Mouse (Mus musculus): Measurements from ENCODE around the gene Lrit3.
A peak's percentile ranks its signal among the peaks of the same experiment; 100 is the strongest.

The Lrit3 gene

DNA sequence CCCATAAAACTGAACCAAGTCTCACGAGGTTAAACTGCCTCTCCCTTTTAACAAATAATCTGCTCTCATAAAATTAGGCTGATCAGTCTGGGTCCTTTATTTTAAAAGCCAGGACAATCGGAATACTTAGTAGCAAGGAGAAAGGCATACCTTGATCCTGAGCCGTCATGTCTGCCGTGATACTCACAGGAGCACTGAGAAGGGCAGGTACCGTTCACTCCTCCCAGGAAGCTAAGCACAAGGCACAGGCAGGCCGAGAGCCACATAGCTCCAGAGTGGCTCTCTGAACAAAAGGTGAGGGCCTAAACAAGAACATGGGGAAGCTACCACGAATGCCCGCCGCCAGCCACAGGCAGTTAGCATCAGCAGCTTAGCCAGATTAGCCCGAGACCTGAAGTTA lies at the start of gene Lrit3:
Lrit3 (minus strand) TSS at position 266 of the 400 bp plus-strand sequence.
- DNase-seq (ENCODE audit: low spot score in 2 of 2): no peak

DNA sequence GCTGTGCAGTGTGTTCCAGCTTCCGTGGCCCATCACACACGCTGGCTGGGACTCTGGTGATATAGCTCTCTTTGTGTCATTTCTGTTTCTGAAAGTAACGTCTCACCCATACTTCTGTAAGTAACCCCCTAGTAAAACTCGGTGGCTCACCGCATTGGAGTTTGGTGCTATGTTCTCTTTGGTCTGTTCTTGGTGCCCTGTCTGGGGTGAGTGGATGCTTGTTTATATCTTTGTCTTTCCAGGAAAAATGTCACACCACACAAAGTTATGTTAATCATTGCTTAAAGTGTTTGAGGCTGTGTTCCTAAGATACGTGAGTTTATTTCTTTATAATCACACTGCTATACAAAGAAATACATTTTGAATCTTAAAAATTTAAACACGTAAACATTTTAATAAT lies 43.0 kb upstream of the Lrit3 start:
- DNase-seq (ENCODE audit: low spot score in 2 of 2): no peak

DNA sequence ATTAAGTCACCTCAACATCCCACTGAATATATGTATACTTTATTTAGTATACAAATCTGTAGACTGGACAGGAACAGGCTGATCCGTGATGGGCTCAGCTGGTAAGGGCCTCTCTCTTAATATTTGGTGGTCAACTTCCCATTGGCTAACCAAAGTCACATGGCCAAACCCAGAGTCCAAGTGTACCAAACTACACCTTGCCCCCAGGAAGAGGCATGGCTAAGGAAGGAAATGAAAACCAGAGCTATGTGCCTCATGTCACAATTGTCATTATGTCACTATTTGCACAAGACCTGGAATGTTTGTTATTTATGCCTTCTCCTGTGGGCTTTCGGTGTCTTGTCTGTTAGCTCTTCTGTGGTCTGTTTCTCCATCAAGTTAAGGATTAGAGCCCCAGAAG lies 42.0 kb upstream of the Lrit3 start:
- no peak for DNase-seq (ENCODE audit: low spot score in 2 of 2)

DNA sequence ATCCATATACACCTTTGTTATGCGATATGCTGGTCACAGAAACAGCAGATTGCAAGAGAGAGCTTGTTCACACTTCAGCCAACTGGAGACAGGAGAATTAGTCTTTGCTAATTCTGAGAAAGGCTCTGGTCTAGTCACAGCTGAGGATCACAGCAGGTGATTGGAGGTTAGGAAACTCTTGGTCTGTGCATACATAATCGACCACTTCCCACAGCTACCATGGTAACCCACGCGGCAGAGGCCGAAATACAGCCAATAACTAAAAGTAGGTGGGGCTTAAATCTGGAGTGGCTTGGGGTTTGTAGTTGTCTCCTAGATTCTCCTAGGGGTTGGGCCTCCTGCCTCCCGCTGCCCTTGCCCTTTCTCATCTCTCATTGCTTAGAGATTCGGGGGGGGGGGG lies 34.2 kb upstream of the Lrit3 start:
- no peak for DNase-seq (ENCODE audit: low spot score in 2 of 2)

DNA sequence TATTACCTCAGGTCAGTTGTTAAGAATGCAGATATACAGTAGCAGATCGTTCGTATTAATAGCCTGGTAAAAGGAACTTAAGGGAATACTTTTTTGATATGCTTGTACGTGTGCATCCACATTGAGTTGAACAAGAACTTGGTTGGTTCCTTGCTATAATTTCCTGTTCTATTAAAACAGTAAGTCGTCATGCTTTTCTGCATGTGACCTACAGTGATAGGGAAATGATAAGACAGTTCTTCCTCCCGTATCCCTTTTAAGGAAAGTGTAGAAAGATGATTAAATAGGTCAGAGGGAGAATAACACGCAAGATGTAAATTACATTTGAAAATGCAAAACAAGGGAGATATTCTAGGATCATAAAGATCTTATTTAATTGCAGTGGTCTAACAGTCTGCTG lies 33.1 kb upstream of the Lrit3 start:
- no peak for DNase-seq (ENCODE audit: low spot score in 2 of 2)

DNA sequence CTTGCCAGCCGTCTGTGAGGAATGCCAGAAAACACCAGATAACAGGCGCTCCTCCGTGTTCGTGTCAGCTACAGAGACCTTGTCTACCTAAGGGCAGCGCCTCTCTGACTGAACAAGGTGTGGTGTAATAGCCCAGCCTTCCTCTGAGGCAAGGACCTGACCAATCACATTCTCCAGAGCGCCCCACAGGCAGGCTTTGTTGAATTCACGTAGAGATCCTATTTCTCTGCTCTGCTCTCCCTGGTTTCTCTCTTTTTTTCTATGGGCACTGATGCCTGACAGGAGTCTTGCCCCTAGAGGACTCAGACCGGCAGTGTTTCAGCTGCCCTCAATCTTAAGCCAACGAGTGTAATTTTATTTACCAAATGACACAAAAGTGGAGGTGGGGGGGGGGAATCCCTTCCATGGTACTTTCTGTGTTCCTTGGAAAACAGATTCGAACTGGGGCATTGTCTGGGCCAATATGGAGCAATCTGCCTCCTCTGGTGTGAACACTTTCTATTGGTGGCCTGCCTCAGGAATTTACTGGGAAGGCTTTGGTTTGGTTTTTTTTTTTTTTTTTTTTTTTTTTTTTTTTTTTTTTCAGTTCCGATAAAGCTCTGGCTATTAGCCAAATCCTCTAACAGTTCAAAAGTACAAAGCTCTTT lies 32.3 kb upstream of the Lrit3 start:
- DNase-seq (ENCODE audit: low spot score in 2 of 2): no peak

DNA sequence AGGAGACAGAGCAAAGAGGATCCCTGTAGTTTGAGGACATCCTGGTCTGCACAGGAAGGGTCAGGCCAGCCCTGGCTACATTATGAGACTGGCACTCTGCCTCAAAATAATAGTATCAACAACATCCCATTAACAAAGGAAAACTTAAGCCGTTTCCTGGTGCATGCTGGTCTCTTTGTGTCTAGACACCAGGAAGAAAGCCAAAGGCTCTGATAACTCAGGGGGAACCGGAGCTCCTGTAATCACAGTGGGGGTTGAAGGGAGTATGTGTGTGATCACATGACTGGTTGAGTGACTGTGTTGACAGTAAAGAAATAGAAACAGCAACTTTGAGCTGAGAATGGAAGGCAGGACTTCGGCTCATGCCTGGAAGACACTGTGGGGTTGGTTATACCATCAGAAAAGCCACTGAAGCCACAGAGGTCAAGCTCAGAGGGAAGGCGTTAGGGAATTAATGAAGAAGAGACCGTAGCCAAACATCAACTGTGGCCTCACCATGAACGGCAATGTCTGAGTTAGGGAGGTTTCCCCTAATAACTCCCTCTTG lies 31.6 kb upstream of the Lrit3 start, which contains the start of gene Cfi:
Cfi (plus strand) TSS at position 497 of the 547 bp plus-strand sequence.
- DNase-seq (ENCODE audit: low spot score in 2 of 2): no peak

DNA sequence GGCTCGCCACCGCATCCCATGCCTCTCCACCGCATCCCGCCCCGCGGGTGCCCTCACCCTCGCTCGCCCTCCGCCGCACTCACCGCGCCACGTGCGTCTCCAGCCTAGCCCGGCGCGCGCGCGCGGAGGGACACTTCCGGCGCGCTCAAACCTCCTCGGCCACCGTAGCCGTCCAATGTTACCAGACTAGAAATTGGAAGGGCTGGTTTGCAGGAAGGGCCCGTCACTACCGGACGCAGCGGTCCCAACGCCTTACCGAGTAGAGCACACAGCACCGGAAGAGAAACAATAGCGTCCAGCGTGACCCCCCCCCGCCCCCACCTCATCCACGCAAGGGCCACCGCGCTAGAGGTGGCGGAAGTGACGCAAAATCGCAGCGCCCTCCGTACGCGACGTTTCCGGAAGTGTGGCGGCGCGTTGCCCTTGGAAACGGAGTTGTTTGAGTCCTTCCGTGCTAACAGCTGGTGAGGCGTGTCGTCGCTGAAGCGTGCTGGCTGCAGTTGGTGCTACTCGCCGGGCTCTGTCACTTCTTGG lies 27.3 kb upstream of the Lrit3 start, which contains the start of gene Gar1:
Gar1 (minus strand) TSS at position 362 of the 534 bp plus-strand sequence.
- DNase-seq (ENCODE audit: low spot score in 2 of 2): peak; percentile 80 to 91

DNA sequence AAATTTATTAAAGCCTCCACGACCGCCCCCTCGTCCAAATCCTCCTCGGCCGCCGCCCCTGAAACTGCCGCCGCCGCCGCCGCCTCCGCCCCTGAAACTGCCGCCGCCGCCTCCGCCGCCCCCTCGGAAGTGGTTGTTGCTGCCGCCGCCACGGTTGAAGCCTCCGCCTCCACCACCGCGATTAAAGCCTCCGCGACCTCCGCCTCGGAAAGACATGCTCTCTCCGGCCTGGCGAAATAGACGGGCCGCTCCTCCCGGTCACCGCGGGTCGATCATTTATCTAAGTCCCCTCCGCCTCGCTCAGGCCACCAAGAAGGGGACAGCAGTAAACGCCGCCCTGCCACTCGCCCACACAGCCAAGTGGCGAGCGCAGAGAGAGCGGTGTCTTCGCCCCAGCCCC lies 26.8 kb upstream of the Lrit3 start:
- peak; percentile 32 to 39 for DNase-seq (ENCODE audit: low spot score in 2 of 2)

DNA sequence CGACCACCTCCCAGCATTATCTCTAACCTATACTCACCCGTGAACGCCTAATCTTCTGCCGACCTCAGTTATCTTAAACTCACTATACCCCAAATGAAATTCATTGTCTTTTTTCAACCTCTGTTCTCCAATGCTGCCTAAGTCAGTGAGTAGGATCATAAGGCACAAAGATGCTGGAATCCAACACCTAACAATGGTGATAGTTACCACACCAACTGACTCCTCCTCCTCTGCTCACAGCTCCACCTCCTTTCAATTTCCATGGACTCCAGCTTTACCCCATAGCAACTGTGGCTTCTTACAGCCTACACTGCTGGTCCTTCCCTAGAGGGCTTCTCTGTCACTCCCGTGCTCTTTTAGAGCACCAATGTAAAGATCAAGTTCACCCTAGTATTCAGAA lies 23.9 kb upstream of the Lrit3 start:
- DNase-seq (ENCODE audit: low spot score in 2 of 2): no peak

DNA sequence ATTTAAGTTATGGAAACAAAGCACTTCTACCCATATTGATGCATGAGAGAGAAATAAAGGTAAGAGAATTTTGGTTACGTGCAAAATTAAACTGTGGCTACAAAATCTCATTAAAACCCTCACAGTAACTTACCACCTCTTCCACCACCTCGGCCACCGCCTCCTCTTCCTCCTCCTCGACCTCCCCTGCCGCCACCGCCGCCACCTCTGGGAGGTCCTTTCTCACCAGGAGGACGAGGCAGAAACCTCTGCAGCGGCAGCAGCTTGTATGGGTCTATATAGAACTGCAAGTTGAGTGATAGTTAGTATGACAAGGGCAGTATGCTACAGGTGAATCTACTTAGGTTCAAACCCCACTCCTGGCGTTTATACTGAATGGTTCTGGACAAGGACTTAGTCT lies 22.9 kb upstream of the Lrit3 start:
- no peak for DNase-seq (ENCODE audit: low spot score in 2 of 2)

DNA sequence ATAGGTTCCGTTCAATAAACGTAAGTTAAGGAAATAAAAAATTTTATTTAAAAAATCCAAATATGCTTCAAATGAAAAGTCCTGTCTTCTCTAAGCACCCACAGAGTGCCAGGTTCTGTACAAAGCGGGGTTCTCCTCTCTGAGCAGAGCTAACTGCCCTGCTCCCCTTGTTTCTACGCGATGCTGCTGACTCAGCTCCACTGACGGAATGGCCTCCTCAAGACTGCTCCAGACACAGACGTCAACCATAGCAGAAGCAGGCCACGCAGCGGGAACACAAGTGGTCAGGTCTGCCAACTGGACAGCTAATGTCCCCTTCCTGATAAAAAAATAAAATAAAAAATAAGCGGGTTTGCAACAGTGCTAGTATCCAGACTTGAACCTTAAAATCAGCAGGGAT lies 21.1 kb upstream of the Lrit3 start:
- DNase-seq (ENCODE audit: low spot score in 2 of 2): no peak

DNA sequence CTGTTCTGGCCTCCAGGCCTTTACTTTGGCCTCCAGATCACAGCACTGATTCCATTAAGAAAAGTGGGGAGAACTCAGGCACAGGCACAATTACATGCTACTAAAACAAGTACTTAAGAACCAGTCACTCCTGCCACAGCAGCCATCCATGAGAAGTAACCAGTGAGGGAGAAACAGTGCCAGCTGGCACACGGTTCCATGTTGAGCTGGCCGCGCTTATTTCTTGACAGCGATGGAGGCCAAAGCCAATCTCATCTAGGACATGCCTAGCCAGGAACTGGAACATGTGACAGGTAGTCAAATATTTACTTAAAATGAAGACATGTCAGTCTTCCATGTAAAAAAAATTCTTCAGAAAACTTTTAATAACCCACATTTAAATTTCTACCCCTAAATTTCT lies 20.3 kb upstream of the Lrit3 start:
- no peak for DNase-seq (ENCODE audit: low spot score in 2 of 2)

DNA sequence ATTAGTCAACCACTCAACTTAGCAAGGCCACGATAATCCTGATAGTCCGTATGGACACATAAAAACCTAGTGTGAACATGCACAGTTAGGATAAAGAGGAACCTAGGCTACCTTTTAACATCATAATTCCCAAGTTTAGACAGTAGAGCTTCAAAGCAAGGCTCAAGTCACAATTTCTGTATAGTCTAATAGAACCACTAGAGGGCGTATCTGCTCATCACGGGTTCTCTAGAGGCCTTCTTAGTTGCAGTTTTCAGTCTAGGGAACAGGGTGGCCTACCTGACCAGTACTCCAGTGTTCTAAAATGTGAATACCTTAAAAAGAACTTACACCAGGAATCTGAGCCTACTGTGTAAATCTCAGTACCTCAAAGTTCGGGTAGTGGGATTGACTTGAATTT lies 19.5 kb upstream of the Lrit3 start:
- no peak for DNase-seq (ENCODE audit: low spot score in 2 of 2)

DNA sequence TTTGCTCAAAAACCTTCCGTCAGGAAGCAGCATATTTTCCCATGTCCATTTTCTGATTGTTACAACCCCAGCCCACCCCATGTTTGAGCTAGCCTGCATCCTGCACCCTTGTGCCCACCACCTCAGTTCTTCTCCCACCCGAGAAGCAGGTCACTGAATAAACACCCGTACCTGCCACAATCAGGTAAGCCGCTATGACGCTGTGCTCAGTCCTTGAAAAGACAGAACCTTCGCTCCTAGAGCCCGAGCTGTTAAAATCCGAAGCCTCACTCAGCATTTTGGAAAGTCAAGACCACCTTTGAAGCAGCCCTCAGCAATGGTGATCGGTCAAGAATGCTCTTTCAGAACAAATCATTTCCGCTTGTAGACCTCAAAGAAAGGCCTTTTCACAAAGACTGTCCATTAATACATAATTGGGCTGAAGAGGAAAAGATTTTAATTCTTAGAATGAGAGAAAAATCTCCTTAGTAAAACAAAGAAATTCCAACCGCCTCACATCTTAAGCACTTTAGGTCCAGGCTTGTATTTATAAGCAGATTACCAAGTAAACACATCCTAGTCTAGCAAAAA lies 18.5 kb upstream of the Lrit3 start, which contains the start of gene Rrh:
Rrh (minus strand) TSS at position 382 of the 570 bp plus-strand sequence.
- no peak for DNase-seq (ENCODE audit: low spot score in 2 of 2)

DNA sequence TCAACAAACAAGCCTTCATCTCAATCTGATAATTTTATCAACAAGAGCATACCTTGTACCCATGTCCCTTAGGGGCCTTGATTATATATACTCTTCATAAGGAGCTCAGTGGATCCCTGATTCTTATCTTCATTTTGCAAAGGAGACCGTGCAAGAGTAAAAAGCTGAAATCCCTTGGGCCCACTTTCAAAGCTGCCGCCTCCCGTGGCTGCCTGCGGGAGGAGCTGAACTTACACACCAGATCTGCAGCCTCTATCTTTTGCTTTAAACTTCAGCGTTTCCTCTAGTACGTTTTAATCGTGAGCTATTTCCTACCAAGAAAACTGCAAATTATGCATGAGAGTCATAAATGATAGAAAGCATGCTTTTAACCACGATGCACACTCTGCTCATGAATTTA lies 17.9 kb upstream of the Lrit3 start:
- DNase-seq (ENCODE audit: low spot score in 2 of 2): no peak

DNA sequence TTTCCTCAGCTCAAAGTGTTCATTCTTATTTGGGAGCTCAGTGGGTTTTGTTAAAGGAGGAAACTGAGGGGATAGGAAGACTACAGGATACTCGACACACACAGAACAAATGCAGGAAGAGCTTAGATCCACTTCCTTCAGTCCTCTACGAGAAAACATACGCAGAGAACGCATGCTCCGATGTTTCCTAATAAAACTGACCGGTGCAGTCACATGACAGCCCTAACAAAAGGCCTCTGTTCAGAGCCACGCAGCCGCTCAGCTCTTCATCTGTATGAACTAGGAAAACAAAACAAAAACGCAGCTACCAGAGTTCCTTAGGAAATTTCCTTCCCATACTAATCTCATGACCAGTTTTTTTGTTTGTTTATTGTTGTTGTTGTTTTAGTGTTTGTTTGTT lies 17.0 kb upstream of the Lrit3 start:
- DNase-seq (ENCODE audit: low spot score in 2 of 2): no peak

DNA sequence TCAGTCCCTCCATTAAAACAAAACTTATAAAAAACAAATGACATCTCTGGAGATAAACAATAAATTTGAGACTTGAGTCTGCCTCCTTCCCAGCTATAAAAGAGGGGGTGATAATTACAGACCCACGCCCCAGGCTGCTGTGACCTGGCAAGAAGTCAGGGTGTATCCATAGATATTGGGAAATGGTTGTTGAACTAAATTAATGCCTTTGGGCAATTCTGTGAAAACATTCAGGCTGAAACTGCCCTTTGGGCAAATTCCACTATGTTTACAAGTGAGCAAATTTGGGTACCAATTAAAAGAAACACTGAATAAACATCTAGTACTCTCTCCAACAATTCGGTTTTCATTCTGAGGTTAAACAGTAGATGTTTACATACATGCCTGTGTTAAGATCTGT lies 4.8 kb downstream of the Lrit3 start:
- DNase-seq (ENCODE audit: low spot score in 2 of 2): no peak

DNA sequence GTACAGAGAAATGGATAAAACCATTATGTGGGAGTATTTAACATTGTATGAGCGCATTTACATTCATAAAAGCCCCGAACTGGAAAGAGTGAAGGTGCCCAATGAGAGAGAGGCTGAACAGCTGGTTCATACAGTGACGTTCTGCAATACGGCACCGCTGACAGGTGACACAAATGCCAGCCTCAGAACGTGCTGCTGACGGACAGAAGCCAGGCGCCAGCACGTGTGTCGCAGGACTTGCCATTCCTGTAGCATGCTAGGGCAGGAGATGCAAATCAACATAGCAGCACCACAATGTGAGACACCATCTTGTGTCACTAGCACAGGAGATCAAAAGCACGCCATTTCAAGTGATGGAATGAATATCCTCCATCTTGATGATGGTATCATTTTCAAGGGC lies 5.3 kb downstream of the Lrit3 start:
- no peak for DNase-seq (ENCODE audit: low spot score in 2 of 2)

DNA sequence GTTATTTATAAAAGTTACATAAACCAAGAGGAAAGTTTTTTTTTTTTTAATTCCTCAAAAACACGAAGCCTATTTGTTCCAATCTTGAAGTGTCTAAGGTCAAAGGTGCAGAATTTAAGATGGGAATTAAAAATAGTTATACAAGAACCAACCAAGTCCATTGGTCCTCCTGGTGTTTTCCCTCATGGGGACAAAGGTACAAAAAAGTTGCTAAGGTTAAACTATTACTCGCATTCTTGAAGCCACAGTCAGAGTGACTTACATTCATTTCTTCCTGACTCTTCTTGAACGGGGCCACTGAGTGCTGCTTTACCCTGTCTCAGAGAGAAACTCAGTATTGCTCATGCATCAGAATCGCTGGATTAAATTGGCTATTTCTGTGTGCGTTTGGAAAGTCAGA lies 6.5 kb downstream of the Lrit3 start:
- DNase-seq (ENCODE audit: low spot score in 2 of 2): no peak

DNA sequence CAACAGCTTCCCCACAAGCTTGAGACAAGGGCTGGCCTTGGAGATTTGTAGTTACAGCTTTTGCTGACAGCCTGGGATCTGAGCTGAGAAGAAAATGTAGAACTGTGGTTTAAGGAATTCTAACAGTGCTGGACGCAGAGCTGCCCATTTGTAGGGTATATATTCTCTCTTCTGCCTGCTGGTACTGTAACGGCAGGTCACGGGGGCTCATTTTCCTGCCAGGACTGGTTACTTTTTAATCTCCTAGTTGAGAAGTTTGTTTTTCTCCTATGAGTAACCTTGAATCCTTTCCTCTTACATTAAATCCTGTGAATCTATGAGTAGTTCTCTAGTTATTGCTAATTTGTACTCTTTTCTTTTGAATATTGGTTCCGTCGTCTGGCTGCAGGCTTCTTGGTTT lies 10.0 kb downstream of the Lrit3 start:
- DNase-seq (ENCODE audit: low spot score in 2 of 2): no peak

DNA sequence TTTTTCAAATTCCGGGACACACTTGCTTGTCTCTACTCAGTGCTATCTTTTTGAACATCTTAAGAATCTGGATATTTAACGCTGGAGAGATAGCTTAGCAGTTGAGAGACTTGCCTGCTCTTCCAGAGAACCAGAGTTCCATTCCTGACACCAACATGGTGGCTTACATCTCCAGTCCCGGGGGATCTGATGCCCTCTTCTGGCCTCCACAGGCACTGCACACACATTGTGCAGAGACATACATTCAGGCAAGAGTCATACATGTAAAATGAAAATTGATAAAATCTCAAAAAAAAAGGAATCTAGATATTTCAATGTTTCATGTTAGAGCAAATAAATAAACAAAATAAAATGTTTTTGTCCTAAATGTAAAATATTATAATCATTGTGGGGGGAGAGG lies 21.1 kb downstream of the Lrit3 start:
- no peak for DNase-seq (ENCODE audit: low spot score in 2 of 2)

DNA sequence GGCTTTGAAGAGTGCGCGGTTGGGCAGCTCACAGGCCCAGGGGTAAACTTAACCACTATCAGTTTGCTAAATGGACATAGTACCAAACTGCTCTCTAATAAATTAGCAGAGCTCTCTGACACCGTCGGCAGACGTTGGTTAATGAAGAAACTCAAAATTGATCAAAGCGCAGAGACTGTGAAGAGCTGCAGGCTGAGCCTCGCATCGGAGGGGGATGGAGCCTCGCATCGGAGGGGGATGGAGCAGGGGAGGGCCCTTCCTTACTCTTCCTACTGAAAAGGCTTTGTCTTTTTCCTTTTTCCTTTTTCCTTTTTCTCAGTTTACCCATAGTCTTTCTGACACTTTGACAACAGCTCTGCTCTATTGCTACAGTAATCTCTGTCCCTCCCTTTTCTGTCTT lies 22.4 kb downstream of the Lrit3 start:
- DNase-seq (ENCODE audit: low spot score in 2 of 2): no peak

All from spleen, postnatal 14 days (tissue).